Mouse (Mus musculus) lung, postnatal 4 days (tissue): ENCODE measurements around the gene Ciao1.
"Not testable (repeated sequence)": the region's sequence is repeated elsewhere in the genome, so short reads cannot be mapped to it uniquely, and the experiment has no call there.

Experiments
- DNase-seq, 2 experiments: peaks; one replicate each; pipeline ENCODE4 v3.0.0; 2021

Gene Ciao1

GRCm38 (mm10) chr2:127247592-127248333 lies at the start of gene Ciao1, which contains the start of gene Tmem127:
Ciao1 (minus strand) TSS chr2:127247816.
Tmem127 (plus strand) TSS chr2:127247908.
- peak; percentile 98 to 99 for DNase-seq

DNA sequence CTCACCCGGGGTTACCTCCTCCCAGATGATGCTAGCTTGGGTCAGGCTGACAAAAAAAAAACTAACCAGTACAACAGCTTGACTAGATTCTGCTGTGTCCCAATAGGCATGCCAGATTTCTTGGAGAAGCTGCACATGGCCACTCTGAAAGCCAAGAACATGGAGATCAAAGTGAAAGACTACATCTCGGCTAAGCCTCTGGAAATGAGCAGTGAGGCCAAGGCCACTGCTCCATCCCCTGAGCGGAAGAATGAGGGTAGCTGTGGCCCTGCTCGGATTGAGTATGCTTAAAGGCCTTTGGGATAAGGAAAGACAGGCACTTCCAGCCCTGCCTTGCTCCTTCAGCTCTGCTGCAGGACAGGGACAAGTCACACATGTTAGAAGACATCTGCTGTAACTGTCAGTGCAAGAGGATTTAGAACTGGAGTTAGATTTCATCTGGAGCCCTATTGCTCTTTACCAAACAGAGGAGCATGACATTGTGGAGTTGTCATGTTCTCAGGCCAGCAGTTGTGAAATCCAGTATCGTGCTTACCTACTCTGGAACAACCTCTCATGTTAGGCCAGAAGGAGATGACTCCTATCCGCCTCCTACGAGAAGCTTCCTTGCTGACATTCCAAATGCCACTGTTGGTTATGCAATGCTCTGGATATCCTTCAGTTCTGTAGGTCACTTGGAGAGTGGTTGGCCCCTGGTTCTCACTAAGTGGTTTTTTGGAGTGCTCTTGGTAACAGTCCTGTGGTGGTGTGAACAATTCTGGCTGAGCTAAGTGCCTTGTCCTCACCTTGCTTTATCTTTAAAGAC lies 49.6 kb upstream of the Ciao1 start:
- no peak for DNase-seq

GRCm38 (mm10) chr2:127292250-127292649 lies 44.6 kb upstream of the Ciao1 start:
- no peak for DNase-seq

DNA sequence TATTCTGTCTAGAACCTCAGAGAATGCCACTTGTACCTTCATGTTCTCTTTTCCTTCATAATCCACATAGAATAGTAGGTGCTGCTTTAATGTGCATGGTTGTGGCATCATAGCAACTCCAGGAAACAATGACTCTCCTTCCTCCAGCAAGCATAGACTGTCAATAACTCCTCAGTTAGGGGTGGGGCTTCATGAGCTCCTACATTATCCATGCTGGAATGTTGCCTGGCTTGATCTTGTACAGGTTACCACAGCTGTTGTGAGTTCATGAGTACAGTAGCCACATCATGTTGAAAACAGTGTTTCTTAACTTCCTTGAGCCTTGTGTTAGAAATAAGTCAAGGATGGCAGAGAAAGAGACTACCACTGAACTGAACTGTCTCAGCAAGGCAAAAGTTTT lies 30.5 kb upstream of the Ciao1 start:
- DNase-seq: no peak

DNA sequence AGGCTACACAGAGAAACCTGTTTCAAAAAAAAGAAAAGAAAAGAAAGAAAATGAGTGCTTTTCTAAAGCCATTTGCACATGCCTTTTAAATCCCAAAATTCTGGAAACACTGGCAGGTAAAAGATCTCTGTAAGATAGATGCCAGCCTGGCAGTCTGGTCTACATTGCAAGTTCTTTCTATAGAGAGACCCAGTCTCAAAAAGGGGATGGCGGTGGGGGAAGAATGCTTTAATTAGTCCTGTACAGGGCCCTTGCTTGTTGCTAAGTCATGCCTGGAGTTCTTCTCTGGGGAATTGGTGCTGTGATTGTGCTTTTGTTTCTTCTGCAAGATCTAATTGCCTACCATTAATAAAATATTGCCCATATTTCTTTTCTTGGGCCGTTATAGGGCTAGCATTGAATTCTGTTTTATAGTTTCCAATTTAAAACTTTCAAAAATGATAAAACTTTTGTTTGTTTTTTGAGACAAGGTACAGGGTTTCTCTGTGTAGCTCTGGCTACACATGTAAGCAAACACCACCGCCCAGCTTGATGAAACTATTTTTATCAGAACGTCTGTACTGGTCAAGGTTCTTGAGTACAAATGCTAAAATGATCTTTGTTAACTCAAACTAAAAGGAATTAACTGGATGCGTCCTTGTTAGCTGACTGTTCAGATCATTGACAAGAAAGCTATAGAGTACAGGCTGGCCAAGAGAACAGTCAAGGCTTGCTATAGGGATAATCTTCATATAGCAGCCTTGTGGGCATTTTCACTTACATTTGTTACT lies 28.1 kb upstream of the Ciao1 start:
- no peak for DNase-seq

GRCm38 (mm10) chr2:127274590-127274989 lies 27.0 kb upstream of the Ciao1 start:
- no peak for DNase-seq

- DNase-seq: no peak
Observed at GRCm38 (mm10) chr2:127272806-127273205, 25.2 kb upstream of the Ciao1 start.

GRCm38 (mm10) chr2:127272049-127272448 lies 24.4 kb upstream of the Ciao1 start:
- not testable (repeated sequence) for DNase-seq

DNA sequence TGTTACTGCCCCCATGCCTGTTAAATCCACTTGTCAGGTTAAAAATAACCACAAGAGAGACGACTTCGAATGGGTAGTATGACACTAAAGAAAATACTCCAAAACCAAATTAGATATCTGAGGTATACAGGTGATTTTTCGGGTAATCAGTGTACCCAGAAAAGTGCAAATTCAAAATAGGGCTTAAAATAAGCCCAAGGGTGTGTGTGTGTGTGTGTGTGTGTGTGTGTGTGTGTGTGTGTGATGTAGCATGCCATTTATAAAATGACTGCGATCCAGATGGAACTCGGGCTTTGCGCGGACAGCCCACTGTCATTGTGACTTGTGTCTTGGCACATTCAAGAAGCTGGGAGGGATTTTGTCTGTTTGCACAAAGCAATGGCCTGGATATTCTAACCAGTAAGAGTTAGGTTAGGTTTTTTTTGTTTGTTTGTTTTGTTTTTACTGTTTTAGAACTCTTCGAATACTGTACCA lies 23.5 kb upstream of the Ciao1 start:
- DNase-seq: peak; percentile 18 to 51

DNA sequence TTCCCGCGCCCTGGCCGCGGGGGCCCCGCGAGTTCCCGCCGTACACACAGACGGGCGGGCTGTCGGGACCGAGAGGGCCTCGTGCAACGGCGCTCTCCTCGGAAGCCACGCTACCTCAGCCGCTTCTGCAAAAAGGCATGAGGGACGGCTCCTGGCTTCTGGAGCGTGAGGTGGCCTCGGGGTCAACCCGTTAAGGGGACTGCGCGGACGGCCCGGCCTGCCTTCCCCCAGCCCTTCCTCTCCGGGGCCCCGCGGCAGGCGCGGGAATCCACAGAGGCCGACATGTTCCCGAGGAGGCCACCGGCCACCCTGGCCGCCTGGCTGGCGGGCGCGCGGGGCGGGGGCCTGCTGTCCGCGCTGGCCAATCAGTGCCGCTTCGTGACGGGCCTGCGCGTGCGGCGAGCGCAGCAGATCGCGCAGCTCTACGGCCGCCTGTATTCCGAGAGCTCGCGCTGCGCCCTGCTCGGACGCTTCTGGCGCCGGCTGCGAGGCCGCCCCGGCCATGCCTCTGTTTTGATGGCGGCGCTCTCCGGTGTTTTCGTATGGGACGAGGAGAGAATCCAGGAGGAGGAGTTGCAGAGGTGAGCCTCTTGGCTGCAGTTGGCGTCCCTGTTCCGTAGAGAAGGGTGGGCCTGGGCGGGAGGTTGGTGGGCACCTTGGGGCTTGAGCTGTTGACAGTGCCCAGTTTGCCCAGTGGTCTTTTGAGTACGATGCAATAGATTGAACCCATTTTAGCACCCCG lies 22.9 kb upstream of the Ciao1 start:
- peak; percentile 91 to 96 for DNase-seq

GRCm38 (mm10) chr2:127269491-127270299 lies 22.1 kb upstream of the Ciao1 start, which contains the start of gene Stard7:
Stard7 (plus strand) TSS chr2:127270218.
- DNase-seq: peak; percentile 98

DNA sequence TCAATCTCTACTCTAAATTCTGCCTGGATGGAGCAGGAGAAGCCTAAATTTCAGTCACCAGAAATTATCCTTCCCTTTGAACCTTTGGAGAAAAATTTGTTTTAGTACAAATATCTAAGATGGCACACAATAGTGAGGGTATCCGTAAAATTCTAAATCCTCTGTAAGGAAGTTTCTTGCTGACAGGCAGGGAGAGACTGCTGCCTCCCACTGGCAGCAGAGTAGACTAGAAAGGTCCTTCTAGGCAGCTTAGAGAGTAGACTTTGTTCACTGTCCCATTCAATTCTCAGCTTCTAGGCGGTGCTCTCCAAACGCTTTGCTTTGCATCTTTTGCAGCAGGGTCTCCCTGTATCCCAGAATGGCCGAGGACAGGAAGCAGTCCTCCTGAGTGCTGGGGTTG lies 20.2 kb upstream of the Ciao1 start:
- no peak for DNase-seq

- DNase-seq: no peak
Observed at GRCm38 (mm10) chr2:127262480-127262879, 14.9 kb upstream of the Ciao1 start.

DNA sequence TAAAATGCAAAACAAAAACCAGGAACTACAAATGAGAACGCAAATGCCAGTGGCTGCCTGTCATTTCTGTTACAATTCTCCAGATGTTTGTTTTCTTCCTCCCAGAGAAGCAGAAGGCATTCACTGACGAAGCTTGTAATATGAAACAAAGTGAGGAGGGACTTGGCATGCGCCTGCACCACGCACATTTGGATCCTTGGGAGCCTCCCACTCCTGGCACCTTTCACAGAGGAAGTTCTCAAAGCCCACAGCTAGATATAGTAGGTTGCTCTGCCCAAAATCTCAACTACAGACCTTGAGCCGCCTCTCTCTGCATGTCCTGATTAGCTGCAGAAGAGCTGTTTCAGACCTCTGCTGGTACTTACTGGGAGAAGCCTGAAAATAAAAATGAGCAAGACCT lies 11.7 kb upstream of the Ciao1 start:
- DNase-seq: peak; percentile 35 to 80

- no peak for DNase-seq
Observed at GRCm38 (mm10) chr2:127255294-127255693, 7.7 kb upstream of the Ciao1 start.

GRCm38 (mm10) chr2:127254604-127255134 lies 7.1 kb upstream of the Ciao1 start:
- no peak for DNase-seq

DNA sequence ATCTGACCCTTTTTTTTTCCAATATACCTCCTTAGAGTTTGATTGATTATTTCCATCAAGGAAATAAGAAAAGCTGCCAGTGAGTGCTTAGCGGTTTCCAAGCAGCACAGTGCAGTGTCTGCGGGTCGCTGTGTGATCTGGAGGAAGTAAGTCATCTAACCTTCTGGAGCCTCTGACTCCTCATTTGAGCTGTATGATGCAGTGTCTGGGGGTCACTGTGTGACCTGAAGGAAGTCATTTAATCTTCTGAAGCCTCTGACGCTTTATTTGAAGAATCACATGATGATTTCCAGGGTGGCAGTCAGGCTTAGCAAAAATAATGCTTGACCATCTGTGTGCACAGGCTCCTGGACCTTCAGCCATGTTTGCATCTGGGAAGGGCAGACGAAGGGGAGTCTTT lies 5.2 kb upstream of the Ciao1 start:
- no peak for DNase-seq

GRCm38 (mm10) chr2:127251880-127252527 lies 4.4 kb upstream of the Ciao1 start:
- no peak for DNase-seq

- DNase-seq: no peak
Observed at GRCm38 (mm10) chr2:127251457-127251856, 3.8 kb upstream of the Ciao1 start.

- DNase-seq: no peak
Observed at GRCm38 (mm10) chr2:127250291-127251008, 2.8 kb upstream of the Ciao1 start.
